Mouse (Mus musculus) ES-Bruce4 (cell line): ENCODE results near the gene Tspoap1. TPM values are rescaled to one million over a fixed set of nuclear protein-coding genes. Genes with fewer than 3 reads are reported as not detected.

ENCODE experiments used
- H3K27ac ChIP-seq: 2 replicates; pipeline ENCODE4 v1.5.1; 2012; ENCODE audit warnings: low read length, inconsistent platforms; ENCODE audit not compliant: insufficient read depth
- H3K27me3 ChIP-seq: 2 replicates; pipeline ENCODE4 v1.6.1; 2012; ENCODE audit warnings: mild to moderate bottlenecking, low read length, inconsistent platforms; ENCODE audit not compliant: control insufficient read depth, poor library complexity, insufficient read depth, severe bottlenecking
- H3K36me3 ChIP-seq: 2 replicates; pipeline ENCODE4 v1.6.1; 2012; ENCODE audit warnings: inconsistent platforms, mild to moderate bottlenecking, low read length, moderate library complexity; ENCODE audit not compliant: control insufficient read depth, poor library complexity, insufficient read depth, severe bottlenecking
- H3K4me1 ChIP-seq: one replicate; pipeline ENCODE4 v1.8.1; 2011; ENCODE audit warnings: low read length; ENCODE audit not compliant: control insufficient read depth, insufficient read depth
- H3K4me3 ChIP-seq: 2 replicates; pipeline ENCODE4 v1.5.1; 2011; ENCODE audit warnings: low read depth, mild to moderate bottlenecking, low read length
- H3K9ac ChIP-seq: 2 replicates; pipeline ENCODE4 v1.6.1; 2012; ENCODE audit warnings: low read depth, mild to moderate bottlenecking, inconsistent platforms; ENCODE audit not compliant: poor library complexity, severe bottlenecking
- H3K9me3 ChIP-seq: replicated peaks from 2 replicates; pipeline ENCODE4 v1.6.1; 2012; ENCODE audit warnings: mild to moderate bottlenecking, low read length, inconsistent platforms; ENCODE audit not compliant: control insufficient read depth, poor library complexity, insufficient read depth, severe bottlenecking
- CTCF ChIP-seq: IDR thresholded peaks from one replicate; pipeline ENCODE4 v1.8.1; 2011; ENCODE audit warnings: low read depth, low read length
- EP300 ChIP-seq: IDR thresholded peaks from 2 replicates; pipeline ENCODE4 v1.6.1; 2011; ENCODE audit warnings: low read depth, low read length; ENCODE audit not compliant: insufficient read depth
- POLR2A ChIP-seq: IDR thresholded peaks from one replicate; pipeline ENCODE4 v1.8.1; 2011; ENCODE audit warnings: low read length; ENCODE audit not compliant: insufficient read depth
- polyA plus RNA-seq: library from polyadenylated mRNA; stranded (reverse); fragments of >200 nt; gene quantifications from 2 replicates; pipeline ENCODE4 v1.2.4, GENCODE M21; 2011; ENCODE audit warnings: low read depth; ENCODE audit not compliant: missing spikeins, insufficient read depth, insufficient read length

Tspoap1 gene
- 3.2 and 5.1 TPM in 2 replicates for polyA plus RNA-seq

GRCm38 (mm10) chr11:87760301-87761081, at the start of gene Tspoap1:
Gene Tspoap1 (plus strand): TSS chr11:87760541.
- H3K9ac ChIP-seq: no peak within 1 kb of the TSS
- no peaks in the 10 kb centered on the region for H3K9me3 ChIP-seq
- peaks cover 7% of the 10 kb centered on the region; the same call in 1 of the 2 replicates for H3K36me3 ChIP-seq
- peaks cover 5% of the 10 kb centered on the region; the same call in 1 of the 2 replicates for H3K27me3 ChIP-seq
- H3K4me1 ChIP-seq: no peaks in the 10 kb centered on the region
- TF ChIP-seq POLR2A (no peak), EP300 (no peak), CTCF (no peak)
- no peak within 1 kb of the TSS for H3K27ac ChIP-seq
- no peak within 1 kb of the TSS for H3K4me3 ChIP-seq

GRCm38 (mm10) chr11:87712188-87712587, 48.2 kb upstream of the Tspoap1 start:
- Histone ChIP-seq H3K4me1 (peaks cover 4% of the 10 kb centered on the region), H3K36me3 (no peaks in the 10 kb centered on the region), H3K9me3 (no peaks in the 10 kb centered on the region), H3K27me3 (no peaks in the 10 kb centered on the region), H3K27ac (no peak overlapping the region), H3K9ac (no peak overlapping the region), H3K4me3 (no peak overlapping the region)
- TF ChIP-seq EP300 (no peak), CTCF (no peak), POLR2A (no peak)

- Histone ChIP-seq H3K36me3 (no peaks in the 10 kb centered on the region), H3K27me3 (no peaks in the 10 kb centered on the region), H3K9me3 (no peaks in the 10 kb centered on the region), H3K27ac (no peak overlapping the region), H3K4me1 (no peaks in the 10 kb centered on the region), H3K9ac (no peak overlapping the region), H3K4me3 (no peak overlapping the region)
- TF ChIP-seq CTCF (peak; percentile 25), POLR2A (no peak), EP300 (no peak)
Observed at GRCm38 (mm10) chr11:87715999-87716398, 44.3 kb upstream of the Tspoap1 start.

GRCm38 (mm10) chr11:87719526-87719925, 40.8 kb upstream of the Tspoap1 start:
- H3K4me3 ChIP-seq: no peak overlapping the region
- H3K27ac ChIP-seq: no peak overlapping the region
- H3K36me3 ChIP-seq: no peaks in the 10 kb centered on the region
- no peak overlapping the region for H3K9ac ChIP-seq
- H3K4me1 ChIP-seq: no peaks in the 10 kb centered on the region
- no peaks in the 10 kb centered on the region for H3K9me3 ChIP-seq
- TF ChIP-seq CTCF (no peak), POLR2A (no peak), EP300 (no peak)
- no peaks in the 10 kb centered on the region for H3K27me3 ChIP-seq

GRCm38 (mm10) chr11:87720324-87720723, 40.0 kb upstream of the Tspoap1 start:
- no peak overlapping the region for H3K27ac ChIP-seq
- no peaks in the 10 kb centered on the region for H3K27me3 ChIP-seq
- no peak overlapping the region for H3K4me3 ChIP-seq
- peak overlapping the region; percentile 38 for H3K9ac ChIP-seq
- no peaks in the 10 kb centered on the region for H3K36me3 ChIP-seq
- H3K4me1 ChIP-seq: no peaks in the 10 kb centered on the region
- no peak for TF ChIP-seq POLR2A
- peak; percentile 28 for TF ChIP-seq CTCF
- no peaks in the 10 kb centered on the region for H3K9me3 ChIP-seq

GRCm38 (mm10) chr11:87720839-87721238, 39.5 kb upstream of the Tspoap1 start:
- no peaks in the 10 kb centered on the region for H3K27me3 ChIP-seq
- no peaks in the 10 kb centered on the region for H3K36me3 ChIP-seq
- no peak overlapping the region for H3K27ac ChIP-seq
- H3K4me3 ChIP-seq: no peak overlapping the region; the same call in 1 of the 2 replicates
- H3K9me3 ChIP-seq: no peaks in the 10 kb centered on the region
- H3K9ac ChIP-seq: peak overlapping the region; percentile 38
- TF ChIP-seq CTCF (no peak), EP300 (no peak), POLR2A (no peak)
- no peaks in the 10 kb centered on the region for H3K4me1 ChIP-seq
